Mouse (Mus musculus): Measurements from ENCODE around the gene Ptger4. TPM values are rescaled to one million over a fixed set of nuclear protein-coding genes. Genes with fewer than 3 reads are reported as not detected.

The Ptger4 gene
- total and polyA plus RNA-seq, 3 experiments: 4.4 to 6.5 (median 4.7) TPM

- TF ChIP-seq GABPA (IDR thresholded peaks at IDR 0.05; ENCODE audit: insufficient replicate concordance, low read depth, low read length): no peak
These were observed at the start of gene Ptger4 (continued) for GRCm38 (mm10) chr15:5243959-5244905.

GRCm38 (mm10) chr15:5288412-5288811 lies 44.4 kb upstream of the Ptger4 start:
- in situ Hi-C loops (cut with MboI; ENCODE audit: low pct_ligation_motif_present, low pct_unique_long_range_greater_than_20kb, low sequenced_read_pairs) (no loop called here), dilution Hi-C loops (cut with MboI; ENCODE audit: extremely low pct_ligation_motif_present, extremely low pct_unique_long_range_greater_than_20kb, low sequenced_read_pairs) (no loop called here)
- no peak overlapping the region for H3K4me2 ChIP-seq (ENCODE audit: insufficient read depth, low read depth, poor library complexity, severe bottlenecking)
- no peak overlapping the region for H3K27ac ChIP-seq (ENCODE audit: insufficient read depth, low read depth)
- no peaks in the 10 kb centered on the region for H3K9me3 ChIP-seq (replicated peaks; ENCODE audit: low read length)
- no peak overlapping the region for H3K9ac ChIP-seq (ENCODE audit: insufficient read depth, low read depth)
- no peaks in the 10 kb centered on the region for H3K27me3 ChIP-seq (replicated peaks)
- H3K79me2 ChIP-seq (replicated peaks; ENCODE audit: control insufficient read depth, extremely low read depth, insufficient read depth, poor library complexity, severe bottlenecking): no peaks in the 10 kb centered on the region
- no peak for DNase-seq (ENCODE audit: extremely low read depth)
- H3K4me3 ChIP-seq (replicated peaks in 1 of 3; ENCODE audit: low read depth in 2 of 3, low read length in 2 of 3, poor library complexity in 1 of 3): no peak overlapping the region
- no peaks in the 10 kb centered on the region for H3K36me3 ChIP-seq (replicated peaks in 1 of 2; ENCODE audit: control insufficient read depth in 1 of 2, insufficient read depth in 1 of 2, low read length in 1 of 2)
- TF ChIP-seq JUND (conservative IDR thresholded peaks at IDR 0.05; ENCODE audit: low read depth, low read length) (no peak), MXI1 (IDR thresholded peaks at IDR 0.05; ENCODE audit: low read depth, low read length) (no peak), ELF1 (IDR thresholded peaks at IDR 0.05; ENCODE audit: low read depth, low read length) (no peak), MAZ (IDR thresholded peaks at IDR 0.05; ENCODE audit: low read depth, low read length) (no peak), UBTF (IDR thresholded peaks at IDR 0.05; ENCODE audit: low read depth, low read length) (no peak), ZKSCAN1 (IDR thresholded peaks at IDR 0.05; ENCODE audit: borderline replicate concordance, low read depth, low read length) (no peak), RCOR1 (conservative IDR thresholded peaks at IDR 0.05; ENCODE audit: low read depth, low read length) (no peak), PAX5 (IDR thresholded peaks at IDR 0.05; ENCODE audit: low read length) (no peak), POLR2A (IDR thresholded peaks at IDR 0.05; ENCODE audit: low read depth, low read length) (no peak), JUN (IDR thresholded peaks at IDR 0.05; ENCODE audit: insufficient read depth, low read depth, low read length) (no peak), GABPA (IDR thresholded peaks at IDR 0.05; ENCODE audit: insufficient replicate concordance, low read depth, low read length) (no peak)
- peaks cover 0 to 20% of the 10 kb centered on the region in 2 experiments; a peak in 2 of 4 replicates for H3K4me1 ChIP-seq (ENCODE audit: control insufficient read depth in 1 of 2, insufficient read depth in 2 of 2)

- no peak overlapping the region for H3K9ac ChIP-seq (ENCODE audit: insufficient read depth, low read depth)
- no peak overlapping the region for H3K4me2 ChIP-seq (ENCODE audit: insufficient read depth, low read depth, poor library complexity, severe bottlenecking)
- H3K4me3 ChIP-seq (replicated peaks in 1 of 3; ENCODE audit: low read depth in 2 of 3, low read length in 2 of 3, poor library complexity in 1 of 3): no peak overlapping the region
- dilution Hi-C loops (cut with MboI; ENCODE audit: extremely low pct_ligation_motif_present, extremely low pct_unique_long_range_greater_than_20kb, low sequenced_read_pairs): no loop called here
- H3K4me1 ChIP-seq (ENCODE audit: control insufficient read depth in 1 of 2, insufficient read depth in 2 of 2): peaks cover 0 to 11% of the 10 kb centered on the region in 2 experiments; a peak in 2 of 4 replicates
- no peaks in the 10 kb centered on the region for H3K9me3 ChIP-seq (replicated peaks; ENCODE audit: low read length)
- TF ChIP-seq ZKSCAN1 (IDR thresholded peaks at IDR 0.05; ENCODE audit: borderline replicate concordance, low read depth, low read length): no peak
- no peak for TF ChIP-seq HCFC1 (IDR thresholded peaks at IDR 0.05; ENCODE audit: low read depth, low read length)
- TF ChIP-seq TBP (conservative IDR thresholded peaks at IDR 0.05; ENCODE audit: low read depth, low read length): no peak
- TF ChIP-seq TCF12 (IDR thresholded peaks at IDR 0.05; ENCODE audit: low read depth, low read length): no peak
- no peak for TF ChIP-seq CHD2 (IDR thresholded peaks at IDR 0.05; ENCODE audit: low read length)
- no peak for TF ChIP-seq ZNF384 (IDR thresholded peaks at IDR 0.05; ENCODE audit: low read depth, low read length)
- no peak for TF ChIP-seq MXI1 (IDR thresholded peaks at IDR 0.05; ENCODE audit: low read depth, low read length)
- TF ChIP-seq PAX5 (IDR thresholded peaks at IDR 0.05; ENCODE audit: low read length): no peak
- no peak for TF ChIP-seq ZMIZ1 (IDR thresholded peaks at IDR 0.05; ENCODE audit: low read depth, low read length)
- TF ChIP-seq GABPA (IDR thresholded peaks at IDR 0.05; ENCODE audit: insufficient replicate concordance, low read depth, low read length): no peak
- no peak for TF ChIP-seq POLR2AphosphoS2 (IDR thresholded peaks at IDR 0.05; ENCODE audit: low read depth, low read length)
- no peak for TF ChIP-seq MAFK (IDR thresholded peaks at IDR 0.05; ENCODE audit: insufficient replicate concordance, low read length)
- no peak for TF ChIP-seq USF2 (conservative IDR thresholded peaks at IDR 0.05; ENCODE audit: low read depth, low read length)
- no peak for TF ChIP-seq IRF4 (IDR thresholded peaks at IDR 0.05; ENCODE audit: low read depth, low read length)
- no peak for TF ChIP-seq MYC (IDR thresholded peaks at IDR 0.05; ENCODE audit: low read depth, low read length)
- TF ChIP-seq KAT2A (IDR thresholded peaks at IDR 0.05; ENCODE audit: insufficient replicate concordance, low read length): no peak
- no peaks in the 10 kb centered on the region for H3K36me3 ChIP-seq (replicated peaks in 1 of 2; ENCODE audit: control insufficient read depth in 1 of 2, insufficient read depth in 1 of 2, low read length in 1 of 2)
- no peak for DNase-seq (ENCODE audit: extremely low read depth)
- H3K27me3 ChIP-seq (replicated peaks): no peaks in the 10 kb centered on the region
- H3K79me2 ChIP-seq (replicated peaks; ENCODE audit: control insufficient read depth, extremely low read depth, insufficient read depth, poor library complexity, severe bottlenecking): no peaks in the 10 kb centered on the region
- in situ Hi-C loops (cut with MboI; ENCODE audit: low pct_ligation_motif_present, low pct_unique_long_range_greater_than_20kb, low sequenced_read_pairs): no loop called here
- H3K27ac ChIP-seq (ENCODE audit: insufficient read depth, low read depth): no peak overlapping the region
These were observed 43.1 kb upstream of the Ptger4 start for GRCm38 (mm10) chr15:5287072-5287471.
